Mouse (Mus musculus) megakaryocyte, embryonic 14.5 days (primary cell): ENCODE measurements around the gene Rimkla.

Experiments used
- FLI1 ChIP-seq: IDR thresholded peaks from 2 replicates; pipeline ENCODE4 v1.6.1; 2012; ENCODE audit warnings: low read length, inconsistent platforms, mixed read lengths
- GATA1 ChIP-seq: IDR thresholded peaks from 3 replicates; pipeline ENCODE4 v1.6.1; 2012; ENCODE audit warnings: mixed read lengths, low read length, inconsistent platforms, borderline replicate concordance

GRCm38 (mm10) chr4:119425601-119426000 lies 66.8 kb downstream of the Rimkla start:
- no peak for TF ChIP-seq GATA1
- TF ChIP-seq FLI1 = no peak
